Mouse (Mus musculus): Measurements from ENCODE around the gene Tex14. TPM values are rescaled to one million over a fixed set of nuclear protein-coding genes. Genes with fewer than 3 reads are reported as not detected.

The Tex14 gene
- total and polyA plus RNA-seq, 3 experiments: 0.42 TPM; not detected in 1

- H3K27me3 ChIP-seq (ENCODE audit: control insufficient read depth in 1 of 2, insufficient read depth in 2 of 2, low read length in 2 of 2): peaks cover 0 to under 1% of the 10 kb centered on the region in 2 experiments; a peak in 3 of 4 replicates
- no peak for DNase-seq (ENCODE audit: low read depth, low spot score)
- no peaks in the 10 kb centered on the region for H3K36me3 ChIP-seq (ENCODE audit: control insufficient read depth in 1 of 2, insufficient read depth in 2 of 2, low read length in 2 of 2)
- H3K9me3 ChIP-seq (replicated peaks; ENCODE audit: insufficient read depth, low read length): no peaks in the 10 kb centered on the region
- no peak overlapping the region for H3K27ac ChIP-seq (ENCODE audit: control insufficient read depth, low read depth, low read length)
- no peaks in the 10 kb centered on the region for H3K79me2 ChIP-seq (ENCODE audit: control insufficient read depth, insufficient read depth, low read length, poor library complexity)
- TF ChIP-seq E2F4 (IDR thresholded peaks at IDR 0.05; ENCODE audit: borderline replicate concordance, low read depth, low read length) (no peak), MAZ (IDR thresholded peaks at IDR 0.05; ENCODE audit: low read depth, low read length) (no peak), ZNF384 (IDR thresholded peaks at IDR 0.05; ENCODE audit: low read depth, low read length) (no peak), MEF2A (IDR thresholded peaks at IDR 0.05; ENCODE audit: extremely low read depth, insufficient replicate concordance, low read depth, low read length, poor library complexity, severe bottlenecking) (no peak), MAFK (IDR thresholded peaks at IDR 0.05; ENCODE audit: borderline replicate concordance, low read depth, low read length) (no peak), SMC3 (IDR thresholded peaks at IDR 0.05; ENCODE audit: low read depth, low read length) (no peak), MYC (IDR thresholded peaks at IDR 0.05; ENCODE audit: low read depth, low read length) (no peak), ZKSCAN1 (IDR thresholded peaks at IDR 0.05; ENCODE audit: low read depth, low read length) (no peak), MAX (IDR thresholded peaks at IDR 0.05; ENCODE audit: low read length) (no peak), HCFC1 (IDR thresholded peaks at IDR 0.05; ENCODE audit: low read depth, low read length) (no peak), ZC3H11A (IDR thresholded peaks at IDR 0.05; ENCODE audit: low read depth, low read length) (no peak), CHD1 (IDR thresholded peaks at IDR 0.05; ENCODE audit: low read depth, low read length) (no peak), TAL1 (IDR thresholded peaks at IDR 0.05; ENCODE audit: low read length) (no peak), ETS1 (IDR thresholded peaks at IDR 0.05; ENCODE audit: low read depth, low read length) (no peak)
- no peak overlapping the region for H3K9ac ChIP-seq (ENCODE audit: control insufficient read depth, low read depth, low read length, poor library complexity, severe bottlenecking)
- H3K4me1 ChIP-seq (ENCODE audit: control insufficient read depth in 1 of 2, insufficient read depth in 2 of 2, low read length in 2 of 2): no peaks in the 10 kb centered on the region; a peak in 1 of 4 replicates
- H3K4me3 ChIP-seq (ENCODE audit: control insufficient read depth in 1 of 2, insufficient read depth in 1 of 2, low read depth in 2 of 2, low read length in 2 of 2): no peak overlapping the region
Observed at GRCm38 (mm10) chr11:87561208-87561607, 156.3 kb downstream of the Tex14 start.

GRCm38 (mm10) chr11:87566501-87566900 lies 161.6 kb downstream of the Tex14 start, which contains the start of gene Gm11492:
Gm11492 (plus strand) TSS chr11:87566653.
- Histone ChIP-seq H3K36me3 (ENCODE audit: control insufficient read depth in 1 of 2, insufficient read depth in 2 of 2, low read length in 2 of 2) (no peaks in the 10 kb centered on the region), H3K4me3 (ENCODE audit: control insufficient read depth in 1 of 2, insufficient read depth in 1 of 2, low read depth in 2 of 2, low read length in 2 of 2) (no peak within 1 kb of the TSS), H3K27me3 (ENCODE audit: control insufficient read depth in 1 of 2, insufficient read depth in 2 of 2, low read length in 2 of 2) (peaks cover 6 to 16% of the 10 kb centered on the region in 2 experiments), H3K79me2 (ENCODE audit: control insufficient read depth, insufficient read depth, low read length, poor library complexity) (no peaks in the 10 kb centered on the region), H3K4me1 (ENCODE audit: control insufficient read depth in 1 of 2, insufficient read depth in 2 of 2, low read length in 2 of 2) (no peaks in the 10 kb centered on the region; a peak in 1 of 4 replicates), H3K27ac (ENCODE audit: control insufficient read depth, low read depth, low read length) (no peak within 1 kb of the TSS), H3K9me3 (replicated peaks; ENCODE audit: insufficient read depth, low read length) (no peaks in the 10 kb centered on the region), H3K9ac (ENCODE audit: control insufficient read depth, low read depth, low read length, poor library complexity, severe bottlenecking) (no peak within 1 kb of the TSS)
- no peak for TF ChIP-seq E2F4 (IDR thresholded peaks at IDR 0.05; ENCODE audit: borderline replicate concordance, low read depth, low read length)
- TF ChIP-seq TCF12 (IDR thresholded peaks at IDR 0.05; ENCODE audit: low read depth, low read length): no peak
- TF ChIP-seq BHLHE40 (IDR thresholded peaks at IDR 0.05; ENCODE audit: borderline replicate concordance, low read depth, low read length): no peak
- TF ChIP-seq ZNF384 (IDR thresholded peaks at IDR 0.05; ENCODE audit: low read depth, low read length): no peak
- no peak for TF ChIP-seq MAZ (IDR thresholded peaks at IDR 0.05; ENCODE audit: low read depth, low read length)
- no peak for TF ChIP-seq NELFE (IDR thresholded peaks at IDR 0.05; ENCODE audit: low read depth, low read length)
- no peak for TF ChIP-seq MAFK (IDR thresholded peaks at IDR 0.05; ENCODE audit: borderline replicate concordance, low read depth, low read length)
- no peak for TF ChIP-seq POLR2A (IDR thresholded peaks at IDR 0.05; ENCODE audit: control insufficient read depth in 1 of 2, insufficient read depth in 1 of 2, low read depth in 1 of 2, low read length in 2 of 2, poor library complexity in 1 of 2)
- TF ChIP-seq TAL1 (IDR thresholded peaks at IDR 0.05; ENCODE audit: low read length): no peak
- no peak for TF ChIP-seq CHD2 (IDR thresholded peaks at IDR 0.05; ENCODE audit: low read length)
- TF ChIP-seq NRF1 (IDR thresholded peaks at IDR 0.05; ENCODE audit: insufficient read depth, low read depth, low read length, poor library complexity, severe bottlenecking): no peak
- no peak for TF ChIP-seq SIN3A (IDR thresholded peaks at IDR 0.05; ENCODE audit: low read length)
- TF ChIP-seq MYB (IDR thresholded peaks at IDR 0.05; ENCODE audit: low read depth, low read length): no peak
- TF ChIP-seq JUND (IDR thresholded peaks at IDR 0.05; ENCODE audit: low read depth, low read length): no peak
- TF ChIP-seq GATA1 (IDR thresholded peaks at IDR 0.05; ENCODE audit: low read depth, low read length): no peak
- DNase-seq (ENCODE audit: low read depth, low spot score): no peak
